Mouse (Mus musculus): ENCODE data around the gene Zfp93.
"Not testable (repeated sequence)": the region's sequence is repeated elsewhere in the genome, so short reads cannot be mapped to it uniquely, and the experiment has no call there.

Gene Zfp93

DNA sequence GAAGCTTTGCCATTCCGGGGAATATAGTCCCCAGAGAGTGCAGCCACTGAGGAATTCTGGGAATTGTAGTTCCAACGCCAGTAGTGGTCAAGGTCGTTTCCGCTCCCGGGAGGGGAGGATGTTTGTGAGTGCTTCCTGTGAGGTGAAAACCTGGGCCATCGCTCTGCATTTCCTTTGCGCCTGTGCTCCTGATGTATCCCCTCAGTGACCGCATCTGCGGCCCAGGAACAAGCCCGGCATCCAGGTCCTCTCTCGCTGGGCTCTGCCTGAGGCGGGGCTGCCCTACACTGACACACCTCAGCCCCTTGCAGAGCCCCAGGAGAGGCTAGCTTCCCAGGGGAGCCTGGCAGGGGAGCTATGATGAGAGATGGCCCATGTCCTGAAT lies at the start of gene Zfp93:
TSS of gene Zfp93 (plus strand) at position 133 of the 385 bp plus-strand sequence.
- peak; percentile 79 for DNase-seq (ENCODE audit: low read depth, low spot score)

DNA sequence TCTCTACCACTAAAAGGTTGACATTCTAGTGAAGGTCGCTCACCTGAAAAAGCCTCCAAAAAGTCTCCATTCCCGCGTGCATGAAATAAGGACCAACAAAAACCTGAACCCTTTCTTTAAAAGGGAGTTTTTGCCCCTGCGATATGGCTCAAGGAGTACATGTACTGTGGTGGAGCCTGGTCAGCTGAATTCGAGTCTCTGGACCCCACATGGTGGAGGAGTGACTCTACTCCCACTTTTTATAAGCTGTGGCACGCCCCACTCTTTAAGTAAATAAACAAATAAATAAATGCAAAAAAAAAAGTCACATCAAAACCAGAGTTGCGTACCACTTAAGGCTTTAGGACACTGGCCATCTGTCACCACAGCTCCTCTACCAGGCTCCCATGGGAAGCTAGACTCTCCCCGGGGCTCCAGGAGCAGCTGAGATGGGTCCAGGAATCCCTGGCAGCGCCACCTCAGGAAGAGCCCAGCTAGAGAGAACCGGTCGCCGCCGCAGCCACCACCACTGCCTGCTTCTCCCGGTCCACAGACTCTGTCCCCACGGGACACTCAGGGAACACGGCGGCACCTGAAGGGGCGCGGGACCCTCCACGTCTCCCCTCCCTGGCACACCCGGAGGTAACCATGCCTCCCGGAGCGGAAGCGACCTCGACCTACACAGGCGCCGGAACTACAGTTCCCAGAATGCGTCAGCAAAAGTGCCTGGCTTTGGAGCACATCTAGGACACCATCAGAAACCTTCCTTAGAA lies 33.0 kb upstream of the Zfp93 start, which contains the start of gene Zfp109:
TSS of gene Zfp109 (minus strand) at position 521 of the 752 bp plus-strand sequence.
- DNase-seq (ENCODE audit: low read depth, low spot score): peak; percentile 51

DNA sequence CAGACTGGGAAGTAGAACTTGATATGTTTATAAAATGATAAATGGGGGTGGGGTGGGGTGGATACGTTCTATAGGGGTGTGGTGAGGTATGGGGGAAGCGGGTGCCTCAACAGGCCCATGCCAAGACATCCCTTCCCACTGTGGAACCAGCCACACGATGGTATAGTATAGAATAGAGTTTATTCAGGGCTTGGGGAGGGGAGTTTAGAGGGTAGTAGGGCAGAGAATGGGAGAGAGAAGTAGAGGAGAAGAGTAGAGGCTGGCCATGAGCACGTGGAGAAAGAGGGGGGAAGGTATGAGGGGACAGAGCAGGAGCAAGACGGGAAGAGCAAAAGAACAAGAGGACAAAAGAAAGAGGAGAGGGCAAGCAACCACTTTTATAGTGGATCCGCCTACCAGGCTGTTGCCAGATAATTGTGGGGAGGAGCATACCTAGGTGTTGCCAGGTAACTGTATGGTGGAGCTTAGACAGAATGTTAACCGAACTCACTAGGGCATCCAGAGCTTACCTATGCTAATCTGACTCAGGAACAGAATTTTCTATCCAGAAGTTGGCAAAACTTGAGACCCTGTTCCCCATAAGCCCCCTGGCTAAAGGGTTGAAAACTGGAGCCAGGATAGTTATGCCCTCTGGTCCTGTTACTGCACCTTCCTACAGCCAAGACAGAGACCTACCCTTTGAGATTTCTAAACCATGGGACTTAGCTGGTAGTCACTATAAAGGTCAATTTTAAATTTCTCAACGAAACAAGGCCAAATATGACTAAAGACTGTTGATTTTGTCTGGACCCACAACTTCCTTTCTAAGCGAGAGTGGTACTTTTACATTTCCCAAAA lies 16.2 kb upstream of the Zfp93 start:
- no peak for DNase-seq (ENCODE audit: low read depth, low spot score)

DNA sequence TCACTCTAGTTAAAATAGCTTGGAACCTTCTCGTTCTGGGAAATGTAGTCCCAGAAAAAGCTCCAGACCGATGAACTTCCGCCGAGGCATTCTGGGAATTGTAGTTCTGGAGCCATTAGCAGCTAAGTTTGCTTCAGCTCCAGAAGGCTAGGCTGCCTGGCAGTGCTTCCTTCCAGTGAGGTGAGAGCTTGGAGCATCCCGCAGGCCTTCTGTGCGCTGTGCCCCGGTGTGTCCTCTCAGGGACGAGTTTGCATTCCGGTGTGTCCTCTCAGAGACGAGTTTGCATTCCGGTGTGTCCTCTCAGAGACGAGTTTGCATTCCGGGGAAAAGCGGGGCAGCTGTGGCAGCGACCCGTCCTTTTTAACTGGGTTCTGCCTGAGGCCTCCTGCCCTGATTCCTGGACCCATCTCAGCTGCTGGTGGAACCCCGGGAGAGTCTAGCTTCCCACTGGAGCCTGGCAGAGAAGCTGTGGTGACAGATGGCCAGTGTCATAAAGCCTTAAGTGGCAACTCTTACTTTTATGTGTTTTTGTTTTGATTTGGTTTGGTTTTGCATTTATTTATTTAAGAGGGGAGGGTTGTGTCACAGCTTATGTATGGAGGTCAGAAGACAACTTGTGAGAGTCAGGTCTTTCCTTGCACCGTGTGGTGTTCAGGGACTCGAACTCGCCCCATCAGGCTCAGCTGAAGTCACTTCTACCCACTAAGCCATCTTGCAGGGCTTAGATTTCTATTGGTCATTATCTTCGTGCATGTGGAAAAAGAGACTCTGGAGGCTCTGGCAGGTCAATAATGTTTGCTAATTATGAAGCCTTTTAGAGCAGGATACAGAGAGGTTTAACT lies 15.4 kb upstream of the Zfp93 start, which contains the start of gene Zfp108:
TSS of gene Zfp108 (plus strand) at position 162 of the 842 bp plus-strand sequence.
- peak; percentile 73 for DNase-seq (ENCODE audit: low read depth, low spot score)

- no peak for DNase-seq (ENCODE audit: low read depth, low spot score)
These were observed 10.8 kb upstream of the Zfp93 start for GRCm38 (mm10) chr7:24259306-24259999.

DNA sequence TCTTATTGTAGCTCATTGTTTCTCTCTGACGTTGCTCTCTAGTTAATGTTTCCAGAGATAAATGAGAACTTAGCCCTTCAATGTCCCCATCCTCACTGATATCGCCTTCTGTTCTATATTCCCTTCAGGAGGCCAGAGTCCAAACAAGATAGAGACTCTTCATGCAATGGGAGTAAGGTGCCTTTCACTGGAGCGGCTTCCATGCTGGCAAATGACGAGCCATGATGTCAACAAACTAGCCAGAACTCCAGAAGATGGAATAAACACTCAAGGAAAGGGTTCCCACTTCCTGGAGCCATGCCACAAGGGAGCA lies 10.3 kb upstream of the Zfp93 start:
- no peak for DNase-seq (ENCODE audit: low read depth, low spot score)

DNA sequence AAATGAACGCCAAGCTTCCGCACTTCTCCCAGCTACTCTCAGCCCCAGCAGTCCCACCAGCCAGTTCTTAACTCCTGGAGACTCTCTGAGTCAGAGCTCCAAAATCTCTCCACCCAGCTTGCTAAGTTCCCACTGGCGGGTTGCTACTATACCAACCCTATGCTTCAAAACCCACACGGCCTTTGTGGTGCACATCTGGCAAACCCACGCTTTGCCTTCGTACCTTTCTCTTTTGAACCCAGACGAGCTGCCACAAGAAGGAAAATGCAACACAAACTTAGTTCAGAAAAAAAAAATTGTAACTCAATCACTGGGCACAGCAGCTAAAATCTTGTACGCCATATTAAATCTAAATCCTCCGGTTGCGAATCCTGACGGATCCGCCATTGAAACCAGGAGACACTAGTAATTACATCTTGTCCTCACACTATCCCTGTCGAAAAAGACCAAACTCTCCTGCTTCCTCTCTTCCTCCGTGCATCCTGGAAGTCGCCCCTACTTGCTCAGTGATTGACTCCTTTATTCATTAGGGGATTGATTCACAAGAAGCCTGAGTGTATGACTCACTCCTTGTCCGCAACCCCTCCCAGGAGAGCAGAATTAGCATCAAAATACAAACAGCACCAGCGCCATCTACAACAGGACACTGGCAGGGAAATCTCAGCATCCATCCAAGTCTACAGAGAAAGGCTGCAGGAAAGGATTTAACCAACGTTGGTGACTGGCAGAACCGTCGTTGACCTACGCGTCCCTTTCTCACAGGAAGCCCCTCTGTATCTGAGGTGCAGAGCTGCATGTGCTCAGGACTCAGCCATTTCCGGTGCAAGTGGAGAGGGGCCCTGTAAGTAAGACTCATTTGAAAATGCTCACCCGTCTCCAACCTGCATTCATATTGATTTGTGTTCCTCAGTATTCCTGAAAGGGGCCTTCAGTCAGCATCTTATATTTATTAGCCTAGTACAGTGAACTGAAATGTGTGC lies 1.8 kb upstream of the Zfp93 start:
- no peak for DNase-seq (ENCODE audit: low read depth, low spot score)

DNA sequence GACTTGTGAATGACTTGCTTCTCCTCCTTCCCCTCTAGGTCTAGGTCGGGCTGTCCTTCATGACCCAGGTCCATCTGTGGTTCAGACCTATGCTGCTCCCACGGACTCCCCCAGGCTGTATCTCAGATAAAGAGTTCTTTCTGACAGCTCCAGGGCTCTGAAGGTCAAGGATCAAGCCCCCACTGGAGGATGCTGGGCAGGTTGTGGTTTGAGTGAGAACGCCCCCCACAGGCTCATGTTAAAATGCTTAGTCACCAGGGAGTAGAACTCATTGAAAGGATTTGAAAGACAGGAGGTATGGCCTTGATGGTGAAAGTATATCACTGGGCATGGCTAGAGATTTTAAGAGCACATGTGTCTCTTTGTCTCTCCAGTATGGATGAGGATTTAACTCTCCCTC lies 964 bp upstream of the Zfp93 start:
- no peak for DNase-seq (ENCODE audit: low read depth, low spot score)

- no peak for DNase-seq (ENCODE audit: low read depth, low spot score)
These were observed 443 bp upstream of the Zfp93 start for GRCm38 (mm10) chr7:24269667-24270287.

GRCm38 (mm10) chr7:24271191-24271590 lies 971 bp downstream of the Zfp93 start:
- DNase-seq (ENCODE audit: low read depth, low spot score): no peak

- DNase-seq (ENCODE audit: low read depth, low spot score): no peak
These were observed 4.2 kb downstream of the Zfp93 start for GRCm38 (mm10) chr7:24274456-24274855.

DNA sequence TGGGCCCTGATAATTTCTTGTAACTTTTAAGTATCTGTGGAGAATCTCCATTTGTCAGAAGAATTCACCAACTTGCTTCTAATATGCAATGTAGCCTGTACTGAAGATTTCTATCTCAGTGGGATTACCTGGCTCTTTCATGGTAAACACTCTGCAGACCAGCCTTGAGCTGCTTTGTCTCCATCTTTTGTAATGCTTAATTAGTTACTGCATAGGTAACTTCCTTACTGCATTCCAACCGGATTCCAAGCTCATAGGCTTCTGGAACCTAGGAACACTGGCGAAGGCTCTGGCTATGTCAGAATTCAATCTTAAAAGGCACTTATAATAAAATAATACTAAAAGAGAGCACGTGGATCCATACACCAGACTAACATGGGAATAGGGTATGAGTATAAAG lies 8.6 kb downstream of the Zfp93 start:
- not testable (repeated sequence) for DNase-seq (ENCODE audit: low read depth, low spot score)

- DNase-seq (ENCODE audit: low read depth, low spot score): no peak
These were observed 10.0 kb downstream of the Zfp93 start for GRCm38 (mm10) chr7:24280031-24280857.

GRCm38 (mm10) chr7:24280858-24281145 lies 10.6 kb downstream of the Zfp93 start:
- no peak for DNase-seq (ENCODE audit: low read depth, low spot score)

DNA sequence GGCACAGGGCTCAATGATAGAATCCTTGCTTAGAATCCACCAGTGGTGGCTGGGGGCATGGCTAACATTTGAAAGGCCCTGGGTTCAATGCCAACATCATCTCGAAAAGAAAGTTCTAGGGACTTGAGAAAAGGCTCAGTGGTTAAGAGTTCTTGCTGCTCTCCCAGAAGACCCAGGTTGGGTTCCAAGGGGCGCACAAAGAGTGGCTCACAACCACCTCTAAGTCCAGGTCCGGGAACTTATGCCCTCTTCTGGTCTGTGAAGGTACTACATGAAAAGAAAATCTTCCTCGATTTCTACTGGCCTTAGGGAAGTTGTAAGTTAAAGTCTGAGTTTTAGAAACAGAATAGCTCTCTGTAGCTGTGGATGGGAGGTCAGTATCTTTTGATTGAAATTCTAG lies 15.9 kb downstream of the Zfp93 start:
- DNase-seq (ENCODE audit: low read depth, low spot score): no peak

GRCm38 (mm10) chr7:24286916-24287315 lies 16.7 kb downstream of the Zfp93 start:
- no peak for DNase-seq (ENCODE audit: low read depth, low spot score)

DNA sequence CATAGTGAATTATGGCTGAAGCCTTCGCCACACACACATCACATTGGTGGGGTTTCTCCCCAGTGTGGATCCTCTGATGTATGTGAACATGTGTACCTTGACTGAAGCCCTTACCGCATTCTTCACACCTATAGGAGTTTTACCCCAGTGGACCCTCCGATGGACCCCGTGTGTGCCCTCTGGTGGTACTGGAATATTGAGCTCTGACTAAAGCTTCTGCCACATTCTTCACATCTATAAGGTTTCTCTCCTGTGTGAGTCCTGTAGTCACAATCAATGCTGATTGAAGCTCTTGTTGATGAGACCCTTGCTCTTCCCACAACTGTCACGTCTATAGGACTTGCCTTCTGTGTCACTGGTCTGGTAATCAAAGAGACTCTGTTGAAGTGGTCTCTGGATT lies 17.4 kb downstream of the Zfp93 start:
- DNase-seq (ENCODE audit: low read depth, low spot score): no peak

DNA sequence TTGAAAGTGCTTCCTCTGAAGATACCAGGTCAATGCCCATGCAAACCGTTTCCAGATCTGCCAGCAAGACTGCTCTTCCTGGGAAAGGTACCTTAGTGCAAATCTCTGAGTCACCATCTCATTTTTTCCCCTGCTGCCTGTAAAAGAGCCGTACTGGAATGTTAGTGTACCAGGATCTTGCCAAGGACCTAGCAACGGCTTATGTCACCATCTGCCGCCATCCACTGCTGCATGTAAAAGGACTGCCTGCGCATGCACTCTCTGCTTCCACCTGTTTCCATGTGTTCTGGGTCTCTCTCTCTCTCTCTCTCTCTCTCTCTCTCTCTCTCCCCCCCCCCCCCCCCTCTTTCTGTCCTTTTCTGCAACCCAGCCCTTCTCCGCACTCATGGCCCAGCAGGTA lies 18.3 kb downstream of the Zfp93 start:
- no peak for DNase-seq (ENCODE audit: low read depth, low spot score)

DNA sequence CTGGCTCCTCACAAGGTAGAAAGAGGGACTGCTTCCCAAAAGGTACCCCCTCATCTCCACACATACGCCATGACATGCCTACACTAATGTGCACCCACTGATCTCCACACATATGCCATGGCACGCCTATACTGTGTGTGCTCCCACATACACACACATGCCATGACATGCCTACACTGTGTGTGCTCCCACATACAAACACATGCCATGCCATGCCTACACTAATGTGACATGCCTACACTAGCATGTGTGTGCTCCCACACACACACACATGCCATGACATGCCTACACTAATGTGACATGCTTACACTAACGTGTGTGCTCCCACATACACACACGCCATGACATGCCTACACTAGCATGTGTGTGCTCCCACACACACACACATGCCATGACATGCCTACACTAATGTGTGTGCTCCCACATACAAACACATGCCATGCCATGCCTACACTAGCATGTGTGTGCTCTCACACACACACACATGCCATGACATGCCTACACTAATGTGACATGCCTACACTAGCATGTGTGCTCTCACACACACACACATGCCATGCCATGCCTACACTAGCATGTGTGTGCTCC lies 20.0 kb downstream of the Zfp93 start:
- no peak for DNase-seq (ENCODE audit: low read depth, low spot score)
